Mouse (Mus musculus) neural tube, embryonic 15.5 days (tissue): ENCODE data around the gene Ctnna2. TPM values are rescaled to one million over a fixed set of nuclear protein-coding genes. Genes with fewer than 3 reads are reported as not detected.
A peak's percentile ranks its signal among the peaks of the same experiment; 100 is the strongest.

Experiments used
- ATAC-seq: fragments of 200-750 bp; cut with Nextera tagmentation; 2 replicates; pipeline ENCODE4 v1.8.0; 2017; ENCODE audit warnings: mild to moderate bottlenecking, moderate TSS enrichment, moderate library complexity; ENCODE audit not compliant: low FRiP score
- H3K27ac ChIP-seq: fragments of 300-500 bp; sonication (generic); replicated peaks from 2 replicates; pipeline ENCODE4 v1.5.1; 2015; ENCODE audit warnings: mild to moderate bottlenecking, inconsistent platforms
- H3K27me3 ChIP-seq: fragments of 300-500 bp; sonication (generic); replicated peaks from 2 replicates; pipeline ENCODE4 v1.6.1; 2015; ENCODE audit warnings: inconsistent platforms
- H3K36me3 ChIP-seq: fragments of 300-500 bp; sonication (generic); 2 replicates; pipeline ENCODE4 v1.6.1; 2015; ENCODE audit warnings: inconsistent platforms
- H3K4me1 ChIP-seq: fragments of 300-500 bp; sonication (generic); 2 replicates; pipeline ENCODE4 v1.6.1; 2015; ENCODE audit warnings: inconsistent platforms
- H3K4me2 ChIP-seq: fragments of 300-500 bp; sonication (generic); 2 replicates; pipeline ENCODE4 v1.6.1; 2015; ENCODE audit warnings: inconsistent platforms, mild to moderate bottlenecking, moderate library complexity
- H3K4me3 ChIP-seq: fragments of 300-500 bp; sonication (generic); replicated peaks from 2 replicates; pipeline ENCODE4 v1.5.1; 2015; ENCODE audit warnings: mild to moderate bottlenecking, inconsistent platforms
- H3K9ac ChIP-seq: fragments of 300-500 bp; sonication (generic); replicated peaks from 2 replicates; pipeline ENCODE4 v1.6.1; 2015; ENCODE audit warnings: mild to moderate bottlenecking, inconsistent platforms
- H3K9me3 ChIP-seq: fragments of 300-500 bp; sonication (generic); replicated peaks from 2 replicates; pipeline ENCODE4 v1.6.1; 2016; ENCODE audit warnings: inconsistent platforms
- WGBS: fragments of 180-500 bp; shearing (Covaris S2); methylation state at CpG from one replicate; pipeline ENCODE4 v1.1.7; 2015; ENCODE audit warnings: mixed read lengths; 5-methylcytosine and 5-hydroxymethylcytosine counted together
- polyA plus RNA-seq: library from polyadenylated mRNA; unstranded; fragments of >200 nt; fragmentation: Nextera tagmentation; extraction: Ambion mirVana; gene quantifications from 2 replicates; pipeline ENCODE4 v1.2.1, GENCODE M21; 2015

The Ctnna2 gene
- polyA plus RNA-seq, 1 experiment from 2014 or later: 119 TPM

- WGBS: 26% methylated on average over 3 of the region's 3 CpGs
- ATAC-seq: peak; percentile 50; the same call in 1 of the 2 replicates
Observed at GRCm38 (mm10) chr6:76977817-76978216, 1001.7 kb downstream of the Ctnna2 start.

GRCm38 (mm10) chr6:76974297-76974696 is 1005.2 kb downstream of the Ctnna2 start:
- WGBS: 60% methylated on average over 1 of the region's 1 CpGs
- Histone ChIP-seq H3K36me3 (no peaks in the 10 kb centered on the region), H3K27me3 (no peaks in the 10 kb centered on the region), H3K4me3 (no peak overlapping the region), H3K27ac (no peak overlapping the region), H3K4me2 (no peak overlapping the region), H3K4me1 (peaks cover 4% of the 10 kb centered on the region; the same call in 1 of the 2 replicates), H3K9ac (no peak overlapping the region), H3K9me3 (no peaks in the 10 kb centered on the region)
- ATAC-seq: no peak

More at GRCm38 (mm10) chr6:76977817-76978216, 1001.7 kb downstream of the Ctnna2 start:
- Histone ChIP-seq H3K36me3 (no peaks in the 10 kb centered on the region), H3K9ac (no peak overlapping the region), H3K27me3 (no peaks in the 10 kb centered on the region), H3K4me2 (no peak overlapping the region), H3K4me1 (peaks cover 4% of the 10 kb centered on the region; the same call in 1 of the 2 replicates), H3K9me3 (no peaks in the 10 kb centered on the region), H3K4me3 (no peak overlapping the region), H3K27ac (peak overlapping the region; percentile 37; the same call in 1 of the 2 replicates)

- H3K4me1 ChIP-seq: no peaks in the 10 kb centered on the region
- WGBS: 68% methylated on average over 5 of the region's 5 CpGs
- no peak overlapping the region for H3K27ac ChIP-seq
- no peaks in the 10 kb centered on the region for H3K36me3 ChIP-seq
- ATAC-seq: no peak
- no peak overlapping the region for H3K9ac ChIP-seq
- no peaks in the 10 kb centered on the region for H3K27me3 ChIP-seq
- H3K4me3 ChIP-seq: no peak overlapping the region
- no peak overlapping the region for H3K4me2 ChIP-seq
- no peaks in the 10 kb centered on the region for H3K9me3 ChIP-seq
Observed at GRCm38 (mm10) chr6:76964998-76965432, 1014.5 kb downstream of the Ctnna2 start.

- H3K4me3 ChIP-seq: no peak overlapping the region
- H3K27ac ChIP-seq: no peak overlapping the region
- no peaks in the 10 kb centered on the region for H3K4me1 ChIP-seq
- H3K9ac ChIP-seq: no peak overlapping the region
- 79% methylated on average over 4 of the region's 4 CpGs for WGBS
- H3K36me3 ChIP-seq: no peaks in the 10 kb centered on the region
- no peaks in the 10 kb centered on the region for H3K9me3 ChIP-seq
- no peak overlapping the region for H3K4me2 ChIP-seq
- H3K27me3 ChIP-seq: no peaks in the 10 kb centered on the region
- ATAC-seq: no peak
Observed at GRCm38 (mm10) chr6:76908086-76908485, 1071.4 kb downstream of the Ctnna2 start.

- Histone ChIP-seq H3K36me3 (no peaks in the 10 kb centered on the region), H3K4me3 (no peak overlapping the region), H3K27me3 (no peaks in the 10 kb centered on the region), H3K4me2 (no peak overlapping the region), H3K4me1 (no peaks in the 10 kb centered on the region), H3K27ac (no peak overlapping the region), H3K9ac (no peak overlapping the region), H3K9me3 (no peaks in the 10 kb centered on the region)
- ATAC-seq: no peak
- 86% methylated on average over 1 of the region's 1 CpGs for WGBS
Observed at GRCm38 (mm10) chr6:76897156-76897555, 1082.3 kb downstream of the Ctnna2 start.
